Mouse (Mus musculus): Measurements from ENCODE around the gene Kcne2. TPM values are rescaled to one million over a fixed set of nuclear protein-coding genes. Genes with fewer than 3 reads are reported as not detected.

Gene Kcne2
- polyA plus RNA-seq, 1 experiment, result not detected

DNA sequence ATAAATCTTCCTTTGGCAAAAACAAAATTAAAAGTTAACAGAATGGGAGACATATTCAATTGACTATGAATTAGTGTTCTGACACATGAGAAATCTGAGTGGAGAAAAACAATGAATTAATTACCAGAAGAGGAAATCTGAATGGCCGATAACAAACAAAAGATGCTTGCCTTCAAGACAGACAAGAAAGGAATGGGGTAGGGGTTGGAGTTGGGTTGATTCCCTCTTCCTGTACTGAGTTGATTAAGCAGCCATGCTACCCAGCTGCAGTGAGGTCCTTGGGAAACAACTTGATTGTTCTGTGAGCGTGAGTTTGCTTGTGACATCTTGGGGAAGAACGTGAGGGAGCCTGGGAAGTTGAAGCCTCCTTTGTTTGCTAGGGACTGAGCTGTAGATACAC is 37.9 kb upstream of the Kcne2 start:
- no peak overlapping the region for H3K9ac ChIP-seq (ENCODE audit: low read depth, poor library complexity, severe bottlenecking)
- no peaks in the 10 kb centered on the region for H3K4me1 ChIP-seq (ENCODE audit: control insufficient read depth, insufficient read depth, low read length)
- no peaks in the 10 kb centered on the region for H3K27me3 ChIP-seq (ENCODE audit: control insufficient read depth, insufficient read depth, low read length, poor library complexity, severe bottlenecking)
- no peaks in the 10 kb centered on the region for H3K36me3 ChIP-seq (ENCODE audit: control insufficient read depth, insufficient read depth, low read length, poor library complexity, severe bottlenecking)
- H3K9me3 ChIP-seq (replicated peaks; ENCODE audit: control insufficient read depth, insufficient read depth, low read length, poor library complexity, severe bottlenecking), result no peaks in the 10 kb centered on the region
- no peak overlapping the region for H3K27ac ChIP-seq (ENCODE audit: insufficient read depth, low read length)
- TF ChIP-seq EP300 (IDR thresholded peaks at IDR 0.05; ENCODE audit: insufficient read depth, low read depth, low read length), result no peak
- no peak overlapping the region for H3K4me3 ChIP-seq (ENCODE audit: low read depth, low read length)

DNA sequence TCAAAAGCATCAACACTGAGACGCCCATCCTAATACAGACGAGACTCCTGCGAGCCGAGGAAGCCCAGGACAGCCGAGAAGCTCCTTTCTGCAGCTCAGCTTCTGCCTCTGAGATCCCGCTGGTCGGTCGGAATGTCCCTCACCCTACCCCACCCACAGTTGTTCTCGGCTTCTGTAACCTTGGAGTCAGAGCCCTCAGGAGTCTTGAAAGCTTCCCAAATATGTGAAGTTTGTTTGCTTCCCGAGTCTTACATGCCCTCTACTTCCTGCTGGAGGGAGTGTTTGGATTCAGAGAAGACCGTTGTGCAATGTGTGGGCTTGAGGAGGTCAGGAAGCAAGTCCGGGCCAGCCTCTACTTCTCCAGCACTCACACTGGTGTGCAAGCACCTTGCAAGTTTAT is 24.3 kb upstream of the Kcne2 start:
- TF ChIP-seq POLR2A (IDR thresholded peaks at IDR 0.05; ENCODE audit: insufficient read depth, low read length) (no peak), CTCF (IDR thresholded peaks at IDR 0.05; ENCODE audit: low read depth, low read length) (no peak), EP300 (IDR thresholded peaks at IDR 0.05; ENCODE audit: insufficient read depth, low read depth, low read length) (no peak)

DNA sequence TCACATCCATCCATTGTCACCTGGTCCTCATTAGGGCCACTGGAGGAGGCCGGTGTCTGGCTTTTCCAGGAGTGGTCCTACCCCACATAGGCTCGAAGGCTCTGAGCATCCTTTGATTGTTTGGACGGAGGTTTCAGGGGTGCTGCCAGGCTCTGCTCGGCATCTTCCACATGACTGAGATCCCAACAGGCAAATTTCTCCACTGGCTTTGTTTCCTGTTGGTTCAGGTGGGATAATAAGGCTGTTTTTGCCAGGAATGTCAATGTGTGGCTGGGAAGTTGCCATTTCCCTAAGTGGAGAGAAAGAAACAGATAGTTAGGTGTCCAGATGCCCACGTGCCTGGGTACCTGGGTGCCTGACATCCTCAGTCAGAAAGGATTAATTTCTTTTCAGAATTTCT is 17.7 kb upstream of the Kcne2 start:
- Histone ChIP-seq H3K9me3 (replicated peaks; ENCODE audit: control insufficient read depth, insufficient read depth, low read length, poor library complexity, severe bottlenecking) (no peaks in the 10 kb centered on the region; the same call in 1 of the 2 replicates), H3K9ac (ENCODE audit: low read depth, poor library complexity, severe bottlenecking) (no peak overlapping the region), H3K4me1 (ENCODE audit: control insufficient read depth, insufficient read depth, low read length) (no peaks in the 10 kb centered on the region), H3K27me3 (ENCODE audit: control insufficient read depth, insufficient read depth, low read length, poor library complexity, severe bottlenecking) (no peaks in the 10 kb centered on the region), H3K36me3 (ENCODE audit: control insufficient read depth, insufficient read depth, low read length, poor library complexity, severe bottlenecking) (no peaks in the 10 kb centered on the region), H3K27ac (ENCODE audit: insufficient read depth, low read length) (no peak overlapping the region), H3K4me3 (ENCODE audit: low read depth, low read length) (no peak overlapping the region)
- TF ChIP-seq CTCF (IDR thresholded peaks at IDR 0.05; ENCODE audit: low read depth, low read length) (no peak), POLR2A (IDR thresholded peaks at IDR 0.05; ENCODE audit: insufficient read depth, low read length) (no peak)

More for the DNA sequence above, 24.3 kb upstream of the Kcne2 start:
- no peaks in the 10 kb centered on the region for H3K27me3 ChIP-seq (ENCODE audit: control insufficient read depth, insufficient read depth, low read length, poor library complexity, severe bottlenecking)
- no peaks in the 10 kb centered on the region for H3K9me3 ChIP-seq (replicated peaks; ENCODE audit: control insufficient read depth, insufficient read depth, low read length, poor library complexity, severe bottlenecking)
- H3K27ac ChIP-seq (ENCODE audit: insufficient read depth, low read length), result no peak overlapping the region
- H3K4me1 ChIP-seq (ENCODE audit: control insufficient read depth, insufficient read depth, low read length), result no peaks in the 10 kb centered on the region
- H3K4me3 ChIP-seq (ENCODE audit: low read depth, low read length), result no peak overlapping the region
- H3K36me3 ChIP-seq (ENCODE audit: control insufficient read depth, insufficient read depth, low read length, poor library complexity, severe bottlenecking), result no peaks in the 10 kb centered on the region
- H3K9ac ChIP-seq (ENCODE audit: low read depth, poor library complexity, severe bottlenecking), result no peak overlapping the region

GRCm38 (mm10) chr16:92275526-92275925 is 16.7 kb upstream of the Kcne2 start:
- no peak overlapping the region for H3K27ac ChIP-seq (ENCODE audit: insufficient read depth, low read length)
- H3K4me1 ChIP-seq (ENCODE audit: control insufficient read depth, insufficient read depth, low read length), result no peaks in the 10 kb centered on the region
- H3K9me3 ChIP-seq (replicated peaks; ENCODE audit: control insufficient read depth, insufficient read depth, low read length, poor library complexity, severe bottlenecking), result no peaks in the 10 kb centered on the region; the same call in 1 of the 2 replicates
- no peaks in the 10 kb centered on the region for H3K36me3 ChIP-seq (ENCODE audit: control insufficient read depth, insufficient read depth, low read length, poor library complexity, severe bottlenecking)
- H3K9ac ChIP-seq (ENCODE audit: low read depth, poor library complexity, severe bottlenecking), result no peak overlapping the region
- H3K27me3 ChIP-seq (ENCODE audit: control insufficient read depth, insufficient read depth, low read length, poor library complexity, severe bottlenecking), result no peaks in the 10 kb centered on the region
- TF ChIP-seq EP300 (IDR thresholded peaks at IDR 0.05; ENCODE audit: insufficient read depth, low read depth, low read length) (no peak), CTCF (IDR thresholded peaks at IDR 0.05; ENCODE audit: low read depth, low read length) (no peak), POLR2A (IDR thresholded peaks at IDR 0.05; ENCODE audit: insufficient read depth, low read length) (no peak)
- H3K4me3 ChIP-seq (ENCODE audit: low read depth, low read length), result no peak overlapping the region

- no peak overlapping the region for H3K27ac ChIP-seq (ENCODE audit: insufficient read depth, low read length)
- TF ChIP-seq CTCF (IDR thresholded peaks at IDR 0.05; ENCODE audit: low read depth, low read length) (no peak), EP300 (IDR thresholded peaks at IDR 0.05; ENCODE audit: insufficient read depth, low read depth, low read length) (no peak), POLR2A (IDR thresholded peaks at IDR 0.05; ENCODE audit: insufficient read depth, low read length) (no peak)
- H3K27me3 ChIP-seq (ENCODE audit: control insufficient read depth, insufficient read depth, low read length, poor library complexity, severe bottlenecking), result no peaks in the 10 kb centered on the region
- no peaks in the 10 kb centered on the region for H3K4me1 ChIP-seq (ENCODE audit: control insufficient read depth, insufficient read depth, low read length)
- no peak overlapping the region for H3K9ac ChIP-seq (ENCODE audit: low read depth, poor library complexity, severe bottlenecking)
- no peaks in the 10 kb centered on the region for H3K36me3 ChIP-seq (ENCODE audit: control insufficient read depth, insufficient read depth, low read length, poor library complexity, severe bottlenecking)
- H3K4me3 ChIP-seq (ENCODE audit: low read depth, low read length), result no peak overlapping the region
- no peaks in the 10 kb centered on the region for H3K9me3 ChIP-seq (replicated peaks; ENCODE audit: control insufficient read depth, insufficient read depth, low read length, poor library complexity, severe bottlenecking)
Measured at GRCm38 (mm10) chr16:92282671-92283070, 9.5 kb upstream of the Kcne2 start.

DNA sequence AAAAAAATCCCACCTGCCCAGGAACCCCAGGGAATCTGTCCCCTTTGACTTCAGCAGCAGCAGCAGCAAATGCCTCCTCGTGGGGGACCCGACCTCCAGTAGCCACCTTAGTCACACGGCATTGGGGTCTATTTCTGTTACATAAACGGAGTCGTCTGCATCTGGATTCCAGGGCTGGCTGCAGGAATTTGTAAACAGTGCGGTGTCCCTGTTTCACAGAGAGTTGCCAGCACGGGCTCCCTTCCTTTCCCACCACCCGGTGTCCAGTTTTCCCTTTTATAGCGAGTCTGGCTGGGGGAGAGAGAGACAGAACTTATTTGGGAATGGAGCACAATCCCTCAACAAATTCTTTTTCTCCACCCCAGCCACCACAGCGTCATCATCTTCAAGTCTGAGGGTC is 7.1 kb upstream of the Kcne2 start:
- Histone ChIP-seq H3K4me1 (ENCODE audit: control insufficient read depth, insufficient read depth, low read length) (no peaks in the 10 kb centered on the region), H3K27ac (ENCODE audit: insufficient read depth, low read length) (no peak overlapping the region), H3K9ac (ENCODE audit: low read depth, poor library complexity, severe bottlenecking) (no peak overlapping the region), H3K27me3 (ENCODE audit: control insufficient read depth, insufficient read depth, low read length, poor library complexity, severe bottlenecking) (no peaks in the 10 kb centered on the region), H3K4me3 (ENCODE audit: low read depth, low read length) (no peak overlapping the region), H3K9me3 (replicated peaks; ENCODE audit: control insufficient read depth, insufficient read depth, low read length, poor library complexity, severe bottlenecking) (peaks cover 5% of the 10 kb centered on the region), H3K36me3 (ENCODE audit: control insufficient read depth, insufficient read depth, low read length, poor library complexity, severe bottlenecking) (no peaks in the 10 kb centered on the region)
- TF ChIP-seq EP300 (IDR thresholded peaks at IDR 0.05; ENCODE audit: insufficient read depth, low read depth, low read length) (no peak), CTCF (IDR thresholded peaks at IDR 0.05; ENCODE audit: low read depth, low read length) (no peak), POLR2A (IDR thresholded peaks at IDR 0.05; ENCODE audit: insufficient read depth, low read length) (no peak)
